Mouse (Mus musculus): ENCODE data around the gene Pakap. TPM values are rescaled to one million over a fixed set of nuclear protein-coding genes. Genes with fewer than 3 reads are reported as not detected.

The Pakap gene
- polyA plus RNA-seq (2014; fragmentation: Nextera tagmentation; extraction: Ambion mirVana) = 28.4 and 32.6 TPM in 2 replicates

GRCm38 (mm10) chr4:57567666-57568206 is at the start of gene Pakap:
Gene Pakap, plus strand, starts transcription at chr4:57568179.
- Histone ChIP-seq H3K36me3 (ENCODE audit: control insufficient read depth, insufficient read depth, low read length) (no peaks in the 10 kb centered on the region), H3K9ac (ENCODE audit: low read length) (peak within 1 kb of the TSS; percentile 74), H3K27ac (ENCODE audit: low read depth) (peak within 1 kb of the TSS; percentile 75), H3K27me3 (replicated peaks; ENCODE audit: control insufficient read depth, insufficient read depth, low read length) (0 out of 2 replicates have a peak, but pooled peaks cover 2% of the 10 kb centered on the region), H3K4me1 (replicated peaks; ENCODE audit: control insufficient read depth, insufficient read depth, low read length) (peaks cover 7% of the 10 kb centered on the region; the same call in 1 of the 2 replicates), H3K4me3 (ENCODE audit: low read depth, low read length) (peak within 1 kb of the TSS; percentile 58), H3K4me2 (ENCODE audit: low read length) (peak within 1 kb of the TSS; percentile 83), H3K9me3 (ENCODE audit: control insufficient read depth, low read length) (no peaks in the 10 kb centered on the region)
- DNase-seq (ENCODE audit: low spot score) (peak; percentile 81), ATAC-seq (replicated peaks; ENCODE audit: low FRiP score, low TSS enrichment, low read depth) (peak; percentile 84)
- WGBS = 2% methylated on average over 51 of the region's 51 CpGs

- Histone ChIP-seq H3K4me3 (ENCODE audit: low read depth, low read length) (no peak overlapping the region), H3K36me3 (ENCODE audit: control insufficient read depth, insufficient read depth, low read length) (no peaks in the 10 kb centered on the region), H3K4me1 (replicated peaks; ENCODE audit: control insufficient read depth, insufficient read depth, low read length) (no peaks in the 10 kb centered on the region), H3K9me3 (ENCODE audit: control insufficient read depth, low read length) (no peaks in the 10 kb centered on the region), H3K27ac (ENCODE audit: low read depth) (no peak overlapping the region), H3K4me2 (ENCODE audit: low read length) (no peak overlapping the region), H3K27me3 (replicated peaks; ENCODE audit: control insufficient read depth, insufficient read depth, low read length) (no peaks in the 10 kb centered on the region), H3K9ac (ENCODE audit: low read length) (no peak overlapping the region)
- no peak for ATAC-seq (replicated peaks; ENCODE audit: low FRiP score, low TSS enrichment, low read depth)
- no peak for DNase-seq (ENCODE audit: low spot score)
- WGBS = 95% methylated on average over 15 of the region's 15 CpGs
Observed at GRCm38 (mm10) chr4:57523456-57523855, 44.5 kb upstream of the Pakap start.

- no peaks in the 10 kb centered on the region for H3K27me3 ChIP-seq (replicated peaks; ENCODE audit: control insufficient read depth, insufficient read depth, low read length)
- 77% methylated on average over 3 of the region's 3 CpGs for WGBS
- H3K9me3 ChIP-seq (ENCODE audit: control insufficient read depth, low read length) = no peaks in the 10 kb centered on the region
- no peak for ATAC-seq (replicated peaks; ENCODE audit: low FRiP score, low TSS enrichment, low read depth)
- no peaks in the 10 kb centered on the region for H3K36me3 ChIP-seq (ENCODE audit: control insufficient read depth, insufficient read depth, low read length)
- DNase-seq (ENCODE audit: low spot score) = no peak
- no peak overlapping the region for H3K9ac ChIP-seq (ENCODE audit: low read length)
- no peak overlapping the region for H3K27ac ChIP-seq (ENCODE audit: low read depth)
- H3K4me1 ChIP-seq (replicated peaks; ENCODE audit: control insufficient read depth, insufficient read depth, low read length) = no peaks in the 10 kb centered on the region; the same call in 1 of the 2 replicates
- H3K4me3 ChIP-seq (ENCODE audit: low read depth, low read length) = no peak overlapping the region
- no peak overlapping the region for H3K4me2 ChIP-seq (ENCODE audit: low read length)
Observed at GRCm38 (mm10) chr4:57524461-57524860, 43.5 kb upstream of the Pakap start.

GRCm38 (mm10) chr4:57525221-57526011 is 42.6 kb upstream of the Pakap start:
- WGBS = 80% methylated on average over 9 of the region's 9 CpGs
- Histone ChIP-seq H3K4me3 (ENCODE audit: low read depth, low read length) (no peak overlapping the region), H3K36me3 (ENCODE audit: control insufficient read depth, insufficient read depth, low read length) (no peaks in the 10 kb centered on the region), H3K4me2 (ENCODE audit: low read length) (no peak overlapping the region), H3K4me1 (replicated peaks; ENCODE audit: control insufficient read depth, insufficient read depth, low read length) (no peaks in the 10 kb centered on the region; the same call in 1 of the 2 replicates), H3K9me3 (ENCODE audit: control insufficient read depth, low read length) (no peaks in the 10 kb centered on the region), H3K27ac (ENCODE audit: low read depth) (no peak overlapping the region), H3K9ac (ENCODE audit: low read length) (no peak overlapping the region), H3K27me3 (replicated peaks; ENCODE audit: control insufficient read depth, insufficient read depth, low read length) (no peaks in the 10 kb centered on the region)
- ATAC-seq (replicated peaks; ENCODE audit: low FRiP score, low TSS enrichment, low read depth) = no peak
- DNase-seq (ENCODE audit: low spot score) = no peak

GRCm38 (mm10) chr4:57528296-57528695 is 39.7 kb upstream of the Pakap start:
- ATAC-seq (replicated peaks; ENCODE audit: low FRiP score, low TSS enrichment, low read depth) (no peak), DNase-seq (ENCODE audit: low spot score) (no peak)
- H3K36me3 ChIP-seq (ENCODE audit: control insufficient read depth, insufficient read depth, low read length) = no peaks in the 10 kb centered on the region
- no peak overlapping the region for H3K4me3 ChIP-seq (ENCODE audit: low read depth, low read length)
- H3K4me2 ChIP-seq (ENCODE audit: low read length) = no peak overlapping the region
- no peaks in the 10 kb centered on the region for H3K9me3 ChIP-seq (ENCODE audit: control insufficient read depth, low read length)
- H3K4me1 ChIP-seq (replicated peaks; ENCODE audit: control insufficient read depth, insufficient read depth, low read length) = no peaks in the 10 kb centered on the region; the same call in 1 of the 2 replicates
- no peak overlapping the region for H3K9ac ChIP-seq (ENCODE audit: low read length)
- H3K27ac ChIP-seq (ENCODE audit: low read depth) = no peak overlapping the region
- H3K27me3 ChIP-seq (replicated peaks; ENCODE audit: control insufficient read depth, insufficient read depth, low read length) = no peaks in the 10 kb centered on the region

GRCm38 (mm10) chr4:57533686-57534085 is 34.3 kb upstream of the Pakap start:
- no peak for DNase-seq (ENCODE audit: low spot score)
- Histone ChIP-seq H3K27ac (ENCODE audit: low read depth) (no peak overlapping the region), H3K9me3 (ENCODE audit: control insufficient read depth, low read length) (no peaks in the 10 kb centered on the region), H3K27me3 (replicated peaks; ENCODE audit: control insufficient read depth, insufficient read depth, low read length) (no peaks in the 10 kb centered on the region), H3K4me3 (ENCODE audit: low read depth, low read length) (no peak overlapping the region), H3K9ac (ENCODE audit: low read length) (no peak overlapping the region), H3K4me1 (replicated peaks; ENCODE audit: control insufficient read depth, insufficient read depth, low read length) (peaks cover 10% of the 10 kb centered on the region), H3K4me2 (ENCODE audit: low read length) (no peak overlapping the region), H3K36me3 (ENCODE audit: control insufficient read depth, insufficient read depth, low read length) (no peaks in the 10 kb centered on the region)
- ATAC-seq (replicated peaks; ENCODE audit: low FRiP score, low TSS enrichment, low read depth) = no peak
- 60% methylated on average over 6 of the region's 6 CpGs for WGBS

GRCm38 (mm10) chr4:57534232-57534631 is 33.7 kb upstream of the Pakap start:
- Histone ChIP-seq H3K27me3 (replicated peaks; ENCODE audit: control insufficient read depth, insufficient read depth, low read length) (no peaks in the 10 kb centered on the region), H3K27ac (ENCODE audit: low read depth) (no peak overlapping the region), H3K9ac (ENCODE audit: low read length) (no peak overlapping the region), H3K4me1 (replicated peaks; ENCODE audit: control insufficient read depth, insufficient read depth, low read length) (peaks cover 10% of the 10 kb centered on the region), H3K4me3 (ENCODE audit: low read depth, low read length) (no peak overlapping the region), H3K4me2 (ENCODE audit: low read length) (no peak overlapping the region), H3K9me3 (ENCODE audit: control insufficient read depth, low read length) (no peaks in the 10 kb centered on the region), H3K36me3 (ENCODE audit: control insufficient read depth, insufficient read depth, low read length) (no peaks in the 10 kb centered on the region)
- ATAC-seq (replicated peaks; ENCODE audit: low FRiP score, low TSS enrichment, low read depth) (no peak), DNase-seq (ENCODE audit: low spot score) (no peak)
- WGBS = 39% methylated on average over 6 of the region's 6 CpGs

- Histone ChIP-seq H3K27me3 (replicated peaks; ENCODE audit: control insufficient read depth, insufficient read depth, low read length) (no peaks in the 10 kb centered on the region), H3K4me3 (ENCODE audit: low read depth, low read length) (no peak overlapping the region), H3K4me2 (ENCODE audit: low read length) (no peak overlapping the region), H3K36me3 (ENCODE audit: control insufficient read depth, insufficient read depth, low read length) (no peaks in the 10 kb centered on the region), H3K27ac (ENCODE audit: low read depth) (no peak overlapping the region), H3K9ac (ENCODE audit: low read length) (no peak overlapping the region), H3K4me1 (replicated peaks; ENCODE audit: control insufficient read depth, insufficient read depth, low read length) (peaks cover 10% of the 10 kb centered on the region), H3K9me3 (ENCODE audit: control insufficient read depth, low read length) (no peaks in the 10 kb centered on the region)
- no peak for DNase-seq (ENCODE audit: low spot score)
- no peak for ATAC-seq (replicated peaks; ENCODE audit: low FRiP score, low TSS enrichment, low read depth)
- 81% methylated on average over 4 of the region's 4 CpGs for WGBS
Observed at GRCm38 (mm10) chr4:57535087-57535486, 32.9 kb upstream of the Pakap start.
